ENCODE assay signal across 22 mouse cellular contexts in genomic region chr8:8462455-8462854, GRCm38 (mm10).
A peak's percentile ranks its signal among the peaks of the same experiment; 100 is the strongest.
DNase-seq lines count a peak whose midpoint lies in the region; ATAC-seq and TF ChIP-seq lines count a peak whose summit lies in the region.
"Had no signal": no experiment of that assay in that cellular context is flagged by ENCODE, and none has a peak within 500 bp of the region (broad histone marks: within the 10 kb centered on the region; RNA-seq: fewer than 3 reads in every experiment).

No protein-coding gene starts in this region.

- no peak overlapping the region for H3K27ac ChIP-seq in hindbrain, postnatal 0 days
- no peak overlapping the region for H3K27ac ChIP-seq in hindbrain, embryonic 10.5 days
- no peak overlapping the region for H3K27ac ChIP-seq in midbrain, embryonic 11.5 days (ENCODE audit: low read depth, low read length)
- H3K27ac ChIP-seq in midbrain, embryonic 10.5 days (replicated peaks) = no peak overlapping the region
- H3K27ac ChIP-seq in forebrain, embryonic 16.5 days (ENCODE audit: low read length) = peak overlapping the region; percentile 67
- H3K27ac ChIP-seq: embryonic facial prominence, embryonic 15.5 days; heart, adult 2 months; heart, embryonic 13.5 days; hindbrain, embryonic 15.5 days; intestine, embryonic 15.5 days; midbrain, embryonic 12.5 days had no signal

- no peak for TF ChIP-seq CTCF in hindbrain, postnatal 0 days (IDR thresholded peaks at IDR 0.05; ENCODE audit: low read depth)

- no peaks in the 10 kb centered on the region for H3K9me3 ChIP-seq in hindbrain, postnatal 0 days (ENCODE audit: low read length)
- no peaks in the 10 kb centered on the region for H3K9me3 ChIP-seq in hindbrain, embryonic 10.5 days
- no peaks in the 10 kb centered on the region for H3K9me3 ChIP-seq in midbrain, embryonic 11.5 days (ENCODE audit: control insufficient read depth, low read length)
- H3K9me3 ChIP-seq in midbrain, embryonic 10.5 days (replicated peaks) = no peaks in the 10 kb centered on the region
- H3K9me3 ChIP-seq in forebrain, embryonic 16.5 days (ENCODE audit: control insufficient read depth, low read length) = no peaks in the 10 kb centered on the region
- H3K9me3 ChIP-seq: embryonic facial prominence, embryonic 15.5 days; heart, embryonic 13.5 days; hindbrain, embryonic 15.5 days; intestine, embryonic 15.5 days; midbrain, embryonic 12.5 days had no signal

- no peak for ATAC-seq in hindbrain, postnatal 0 days
- no peak for ATAC-seq in midbrain, embryonic 11.5 days (ENCODE audit: low FRiP score)
- ATAC-seq in forebrain, embryonic 16.5 days = peak; percentile 73
- ATAC-seq: intestine, embryonic 15.5 days had no signal

- no peaks in the 10 kb centered on the region for H3K27me3 ChIP-seq in hindbrain, postnatal 0 days (ENCODE audit: insufficient read depth, low read length)
- H3K27me3 ChIP-seq in hindbrain, embryonic 10.5 days (ENCODE audit: insufficient read depth, poor library complexity, severe bottlenecking) = no peaks in the 10 kb centered on the region
- H3K27me3 ChIP-seq in midbrain, embryonic 11.5 days (ENCODE audit: control insufficient read depth, insufficient read depth, low read length) = no peaks in the 10 kb centered on the region; the same call in 1 of the 2 replicates
- H3K27me3 ChIP-seq in midbrain, embryonic 10.5 days (ENCODE audit: low read depth, poor library complexity, severe bottlenecking) = no peaks in the 10 kb centered on the region; the same call in 1 of the 2 replicates
- no peaks in the 10 kb centered on the region for H3K27me3 ChIP-seq in forebrain, embryonic 16.5 days (replicated peaks; ENCODE audit: control insufficient read depth, insufficient read depth, low read length)
- H3K27me3 ChIP-seq: embryonic facial prominence, embryonic 15.5 days; heart, embryonic 13.5 days; hindbrain, embryonic 15.5 days; intestine, embryonic 15.5 days had no signal

- H3K4me1 ChIP-seq in hindbrain, postnatal 0 days (ENCODE audit: insufficient read depth, low read length) = no peaks in the 10 kb centered on the region; the same call in 1 of the 2 replicates
- peaks cover 21% of the 10 kb centered on the region for H3K4me1 ChIP-seq in hindbrain, embryonic 10.5 days (replicated peaks)
- peaks cover 7% of the 10 kb centered on the region for H3K4me1 ChIP-seq in midbrain, embryonic 11.5 days (ENCODE audit: control insufficient read depth, insufficient read depth, low read length)
- H3K4me1 ChIP-seq in midbrain, embryonic 10.5 days = peaks cover 22% of the 10 kb centered on the region
- peaks cover 10% of the 10 kb centered on the region for H3K4me1 ChIP-seq in forebrain, embryonic 16.5 days (replicated peaks; ENCODE audit: control insufficient read depth, insufficient read depth, low read length)

- no peak overlapping the region for H3K4me2 ChIP-seq in hindbrain, postnatal 0 days (ENCODE audit: low read depth, low read length)
- H3K4me2 ChIP-seq in midbrain, embryonic 11.5 days = no peak overlapping the region
- H3K4me2 ChIP-seq in forebrain, embryonic 16.5 days (ENCODE audit: low read length) = no peak overlapping the region
- H3K4me2 ChIP-seq: embryonic facial prominence, embryonic 15.5 days; heart, embryonic 13.5 days; hindbrain, embryonic 15.5 days; intestine, embryonic 15.5 days; midbrain, embryonic 12.5 days had no signal

- no peak overlapping the region for H3K4me3 ChIP-seq in hindbrain, postnatal 0 days (ENCODE audit: low read length)
- no peak overlapping the region for H3K4me3 ChIP-seq in hindbrain, embryonic 10.5 days
- H3K4me3 ChIP-seq in midbrain, embryonic 11.5 days (ENCODE audit: low read depth, low read length) = no peak overlapping the region
- H3K4me3 ChIP-seq in midbrain, embryonic 10.5 days = no peak overlapping the region
- H3K4me3 ChIP-seq in forebrain, embryonic 16.5 days (replicated peaks; ENCODE audit: low read length) = no peak overlapping the region
- H3K4me3 ChIP-seq: embryonic facial prominence, embryonic 15.5 days; heart, adult 2 months; heart, embryonic 13.5 days; hindbrain, embryonic 15.5 days; intestine, embryonic 15.5 days; midbrain, embryonic 12.5 days had no signal

- no peaks in the 10 kb centered on the region for H3K36me3 ChIP-seq in hindbrain, postnatal 0 days (ENCODE audit: insufficient read depth, low read length)
- no peaks in the 10 kb centered on the region; the same call in 1 of the 2 replicates for H3K36me3 ChIP-seq in hindbrain, embryonic 10.5 days
- H3K36me3 ChIP-seq in midbrain, embryonic 11.5 days (ENCODE audit: control insufficient read depth, insufficient read depth, low read length) = no peaks in the 10 kb centered on the region
- no peaks in the 10 kb centered on the region for H3K36me3 ChIP-seq in midbrain, embryonic 10.5 days
- H3K36me3 ChIP-seq in forebrain, embryonic 16.5 days (ENCODE audit: control insufficient read depth, insufficient read depth) = no peaks in the 10 kb centered on the region
- H3K36me3 ChIP-seq: embryonic facial prominence, embryonic 15.5 days; heart, embryonic 13.5 days; hindbrain, embryonic 15.5 days; intestine, embryonic 15.5 days; midbrain, embryonic 12.5 days had no signal

- H3K9ac ChIP-seq in hindbrain, postnatal 0 days (replicated peaks; ENCODE audit: low read length) = no peak overlapping the region
- H3K9ac ChIP-seq in midbrain, embryonic 11.5 days (ENCODE audit: low read length) = no peak overlapping the region
- H3K9ac ChIP-seq in forebrain, embryonic 16.5 days (replicated peaks; ENCODE audit: low read depth, low read length) = no peak overlapping the region
- H3K9ac ChIP-seq: embryonic facial prominence, embryonic 15.5 days; heart, embryonic 13.5 days; hindbrain, embryonic 15.5 days; intestine, embryonic 15.5 days; midbrain, embryonic 12.5 days had no signal

- peak; percentile 46 to 53 for DNase-seq in cerebellum, postnatal 10 days
- no peak for DNase-seq in cerebellum, adult 18-20 months
- peak; percentile 42 for DNase-seq in hindbrain, postnatal 0 days (ENCODE audit: low spot score)
- DNase-seq in hindbrain, embryonic 10.5 days (ENCODE audit: low spot score) = no peak
- DNase-seq in midbrain, embryonic 11.5 days (ENCODE audit: low spot score, missing footprints) = peak; percentile 35
- no peak for DNase-seq in midbrain, embryonic 10.5 days (ENCODE audit: low spot score)
- no peak for DNase-seq in left cerebral cortex, postnatal 10 days (ENCODE audit: extremely low spot score in 1 of 2, low spot score in 2 of 2)
- DNase-seq: adrenal gland, postnatal 10 days; cerebellum, adult 2 months; gastrocnemius, postnatal 25 days; heart, adult 2 months; heart, postnatal 14 days; kidney, adult 8-10 months; kidney, postnatal 4 days; lung, postnatal 10 days; thymus, postnatal 25 days had no signal

- intact Hi-C loops in left cerebral cortex, postnatal 10 days (cut with DNase I) = no loop called here

- 39% methylated on average over 2 of the region's 2 CpGs for whole genome bisulfite sequencing in hindbrain, postnatal 0 days
- 71% methylated on average over 2 of the region's 2 CpGs for WGBS in hindbrain, embryonic 10.5 days
- WGBS in midbrain, embryonic 11.5 days = 70% methylated on average over 2 of the region's 2 CpGs
- 78% methylated on average over 2 of the region's 2 CpGs for WGBS in midbrain, embryonic 10.5 days
- 13% methylated on average over 2 of the region's 2 CpGs for WGBS in forebrain, embryonic 16.5 days

Comparison
In these comparisons a context has a peak if more than half of its experiments do, and no peak if none do; other contexts are left out.
1. DNase-seq: peak in cerebellum, postnatal 10 days (2 of 2), hindbrain, postnatal 0 days (single experiment) and midbrain, embryonic 11.5 days (single experiment); none in cerebellum, adult 18-20 months (0 of 2), hindbrain, embryonic 10.5 days (single experiment), midbrain, embryonic 10.5 days (single experiment) and left cerebral cortex, postnatal 10 days (0 of 2).